Mouse (Mus musculus) forebrain, postnatal 0 days (tissue): Measurements from ENCODE around the gene Stat3. TPM values are rescaled to one million over a fixed set of nuclear protein-coding genes. Genes with fewer than 3 reads are reported as not detected.

Experiments
- ATAC-seq: fragments of 200-750 bp; cut with Nextera tagmentation; 2 replicates; pipeline ENCODE4 v1.8.0; 2017; ENCODE audit warnings: mild to moderate bottlenecking, moderate library complexity
- DNase-seq: peaks from one replicate; pipeline ENCODE4 v3.0.0-alpha.2; 2015
- H3K27ac ChIP-seq: fragments of 300-500 bp; sonication (generic); 2 replicates; pipeline ENCODE4 v1.5.1; 2014; ENCODE audit warnings: low read depth, mild to moderate bottlenecking, antibody characterized with exemption, low read length, moderate library complexity, mixed read lengths
- H3K27me3 ChIP-seq: fragments of 300-500 bp; sonication (generic); 2 replicates; pipeline ENCODE4 v1.6.1; 2014; ENCODE audit warnings: mild to moderate bottlenecking, low read length, mixed read lengths; ENCODE audit not compliant: insufficient read depth
- H3K36me3 ChIP-seq: fragments of 300-500 bp; sonication (generic); 2 replicates; pipeline ENCODE4 v1.6.1; 2014; ENCODE audit warnings: mild to moderate bottlenecking, moderate library complexity; ENCODE audit not compliant: insufficient read depth
- H3K4me1 ChIP-seq: fragments of 300-500 bp; sonication (generic); 2 replicates; pipeline ENCODE4 v1.6.1; 2014; ENCODE audit warnings: antibody characterized with exemption; ENCODE audit not compliant: insufficient read depth
- H3K4me2 ChIP-seq: fragments of 300-500 bp; sonication (generic); 2 replicates; pipeline ENCODE4 v1.6.1; 2014; ENCODE audit warnings: low read depth, mild to moderate bottlenecking, moderate library complexity
- H3K4me3 ChIP-seq: fragments of 300-500 bp; sonication (generic); 2 replicates; pipeline ENCODE4 v1.5.1; 2014; ENCODE audit warnings: low read depth, low read length, mixed read lengths
- H3K9ac ChIP-seq: fragments of 300-500 bp; sonication (generic); 2 replicates; pipeline ENCODE4 v1.6.1; 2014; ENCODE audit warnings: mild to moderate bottlenecking
- H3K9me3 ChIP-seq: fragments of 300-500 bp; sonication (generic); 2 replicates; pipeline ENCODE4 v1.6.1; 2016; ENCODE audit warnings: low read length
- CTCF ChIP-seq: sonication (generic); IDR thresholded peaks from 2 replicates; pipeline ENCODE4 v1.5.1; 2016; ENCODE audit warnings: antibody characterized with exemption, control low read depth, low read depth
- WGBS: fragments of 180-500 bp; shearing (Covaris S2); extraction: QIAGEN DNeasy Blood & Tissue Kit; methylation state at CpG from one replicate; pipeline ENCODE4 v1.1.7; 2014; 5-methylcytosine and 5-hydroxymethylcytosine counted together
- polyA plus RNA-seq: library from polyadenylated mRNA; unstranded; fragments of >200 nt; fragmentation: Nextera tagmentation; extraction: Ambion mirVana; gene quantifications from 2 replicates; pipeline ENCODE4 v1.2.1, GENCODE M21; 2015
- total RNA-seq: library from RNA; depleted of rRNA; stranded (reverse); fragments of >200 nt; gene quantifications from 2 replicates; pipeline ENCODE4 v1.2.3, GENCODE M21; 2014

Gene Stat3
- total and polyA plus RNA-seq, 2 experiments from 2014 or later = 31.2 to 42.5 TPM

DNA sequence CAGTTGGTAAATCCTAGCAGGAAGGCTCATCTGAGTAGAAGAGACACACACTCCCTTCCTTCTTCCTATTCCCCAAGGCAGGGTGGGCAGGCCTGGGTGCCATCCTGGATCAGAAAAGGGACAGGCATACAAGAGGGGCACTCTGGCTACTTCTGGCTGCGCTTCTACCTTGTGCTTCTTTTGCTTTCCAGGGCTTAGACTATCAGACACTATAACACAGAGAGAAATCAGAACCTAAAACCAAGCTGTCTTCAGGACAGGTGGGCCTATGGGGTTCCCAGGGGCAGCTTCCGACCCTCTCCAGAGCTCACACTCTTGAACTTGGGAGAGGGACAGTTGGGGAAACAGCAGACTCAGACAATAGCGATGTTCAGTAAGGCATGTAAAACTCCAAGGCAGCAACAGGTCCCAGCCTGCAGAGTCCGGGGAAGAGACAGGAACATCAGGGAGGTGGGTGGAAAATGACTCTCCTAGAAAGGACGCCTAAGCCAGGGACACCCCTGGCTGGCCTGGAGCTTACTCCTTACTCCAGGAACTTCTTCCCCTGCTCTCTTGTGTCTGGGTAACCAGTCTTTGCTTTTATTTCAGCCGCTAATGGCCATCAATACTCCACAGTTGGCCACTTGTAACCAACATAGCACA is 25.7 kb upstream of the Stat3 start:
- Histone ChIP-seq H3K9me3 (no peaks in the 10 kb centered on the region), H3K27ac (no peak overlapping the region), H3K36me3 (no peaks in the 10 kb centered on the region), H3K9ac (no peak overlapping the region), H3K4me3 (no peak overlapping the region), H3K27me3 (peaks cover 35% of the 10 kb centered on the region), H3K4me1 (peaks cover 2% of the 10 kb centered on the region; the same call in 1 of the 2 replicates), H3K4me2 (no peak overlapping the region)
- 75% methylated on average over 6 of the region's 6 CpGs for WGBS
- no peak for TF ChIP-seq CTCF
- DNase-seq = no peak
- no peak for ATAC-seq

DNA sequence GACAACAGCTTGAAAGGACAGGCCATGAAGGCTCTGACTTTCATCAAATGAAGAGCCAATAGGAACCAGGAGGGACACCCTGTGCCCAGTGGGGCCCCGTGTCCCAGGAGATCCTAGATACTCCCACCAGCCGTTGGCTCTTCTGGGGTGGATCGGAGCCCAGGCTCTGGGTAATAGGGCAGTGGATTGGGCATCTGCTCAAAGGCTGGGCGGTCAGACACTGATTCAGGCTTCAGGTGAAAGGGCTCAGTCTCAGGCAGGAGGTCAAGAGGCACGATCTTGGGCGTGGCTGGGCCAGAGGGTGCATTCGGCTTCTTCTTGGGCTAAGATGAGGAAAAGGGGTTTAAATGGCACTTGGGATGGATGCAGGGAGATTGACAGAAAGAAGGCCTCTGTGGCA is 24.8 kb upstream of the Stat3 start:
- Histone ChIP-seq H3K27me3 (peaks cover 31% of the 10 kb centered on the region), H3K36me3 (no peaks in the 10 kb centered on the region), H3K9me3 (no peaks in the 10 kb centered on the region), H3K9ac (no peak overlapping the region), H3K4me1 (no peaks in the 10 kb centered on the region), H3K27ac (no peak overlapping the region), H3K4me3 (no peak overlapping the region), H3K4me2 (no peak overlapping the region)
- WGBS = 86% methylated on average over 7 of the region's 7 CpGs
- no peak for ATAC-seq
- no peak for TF ChIP-seq CTCF
- no peak for DNase-seq

DNA sequence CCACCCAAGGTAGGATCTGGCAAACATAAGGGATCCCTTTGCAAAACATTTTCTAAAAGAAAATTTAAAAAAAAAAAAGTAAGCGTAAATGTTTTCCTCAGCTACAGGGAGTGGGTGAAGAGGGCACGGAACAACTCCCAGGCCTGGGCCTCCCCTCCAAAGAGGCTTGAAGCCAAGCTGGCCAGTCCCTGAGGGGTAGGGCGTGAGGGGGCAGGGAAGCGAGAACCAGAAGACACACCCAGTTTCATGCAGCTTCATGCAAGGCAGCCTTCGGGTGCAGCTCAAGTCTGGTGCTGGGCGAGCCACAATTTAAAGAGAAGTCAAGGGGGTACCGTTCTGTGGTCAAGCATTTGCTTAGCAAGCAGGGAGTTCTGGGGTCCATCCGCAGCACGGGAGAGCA is 24.3 kb upstream of the Stat3 start:
- TF ChIP-seq CTCF = no peak
- no peak overlapping the region for H3K9ac ChIP-seq
- DNase-seq = no peak

DNA sequence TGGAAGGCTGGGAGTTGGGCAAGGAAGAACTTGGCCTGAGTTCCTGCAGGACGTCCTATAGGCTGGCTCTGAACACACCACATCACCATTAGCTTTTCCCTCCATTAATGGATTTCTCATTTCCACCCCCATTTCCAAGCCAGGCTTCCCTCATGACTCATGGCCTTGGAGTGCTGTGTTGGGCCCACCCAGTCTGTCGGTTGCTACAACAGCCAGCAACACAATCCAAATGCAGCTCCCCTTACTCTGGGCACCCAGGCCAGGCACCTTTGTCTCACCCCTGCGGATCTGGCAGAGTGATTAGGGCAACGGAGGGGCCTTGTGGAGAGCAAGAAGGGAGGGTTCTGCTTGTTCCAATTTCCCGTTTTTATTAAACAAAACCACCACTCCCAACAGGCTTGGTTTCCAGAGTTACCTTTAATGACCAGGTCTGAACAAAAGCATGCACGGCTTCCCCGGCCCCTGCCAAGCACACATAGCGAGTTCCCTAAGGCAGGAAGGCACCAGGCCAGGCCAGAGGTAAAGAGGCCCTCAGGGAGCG is 23.1 kb upstream of the Stat3 start:
- H3K27me3 ChIP-seq = peaks cover 31% of the 10 kb centered on the region
- H3K4me1 ChIP-seq = 0 out of 2 replicates have a peak, but pooled peaks cover 3% of the 10 kb centered on the region
- no peak overlapping the region for H3K4me3 ChIP-seq
- ATAC-seq = no peak
- 37% methylated on average over 9 of the region's 9 CpGs for WGBS
- TF ChIP-seq CTCF = no peak
- no peaks in the 10 kb centered on the region for H3K36me3 ChIP-seq
- no peaks in the 10 kb centered on the region for H3K9me3 ChIP-seq
- no peak for DNase-seq
- no peak overlapping the region for H3K9ac ChIP-seq
- H3K4me2 ChIP-seq = no peak overlapping the region
- H3K27ac ChIP-seq = no peak overlapping the region

More for the DNA sequence above, 24.3 kb upstream of the Stat3 start:
- Histone ChIP-seq H3K36me3 (no peaks in the 10 kb centered on the region), H3K27ac (no peak overlapping the region), H3K4me3 (no peak overlapping the region), H3K27me3 (peaks cover 31% of the 10 kb centered on the region), H3K9me3 (no peaks in the 10 kb centered on the region), H3K4me1 (0 out of 2 replicates have a peak, but pooled peaks cover under 1% of the 10 kb centered on the region), H3K4me2 (no peak overlapping the region)
- 79% methylated on average over 9 of the region's 9 CpGs for WGBS
- ATAC-seq = no peak

DNA sequence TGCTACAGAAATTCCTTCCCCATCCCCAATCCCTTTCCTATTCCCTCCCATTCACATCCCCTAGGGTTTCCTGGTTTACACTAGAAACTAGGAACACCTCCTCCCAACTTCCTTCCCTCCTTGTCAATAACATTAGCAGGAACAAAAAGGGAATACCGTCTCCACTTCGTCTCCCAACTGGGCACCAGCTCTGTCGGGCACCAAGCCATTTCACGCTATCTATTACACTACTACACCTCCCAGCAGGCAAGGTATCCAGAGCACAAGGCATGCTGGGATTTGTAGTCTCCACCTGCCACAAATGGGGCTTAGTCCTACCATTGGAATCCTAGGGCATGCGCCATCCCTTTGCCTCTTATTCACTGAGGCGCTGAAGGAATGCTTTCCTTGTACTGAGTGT is 21.2 kb upstream of the Stat3 start:
- no peak for TF ChIP-seq CTCF
- no peaks in the 10 kb centered on the region for H3K36me3 ChIP-seq
- no peak overlapping the region for H3K27ac ChIP-seq
- DNase-seq = peak; percentile 70
- ATAC-seq = peak; percentile 75
- WGBS = 6% methylated on average over 6 of the region's 6 CpGs
- H3K4me1 ChIP-seq = 0 out of 2 replicates have a peak, but pooled peaks cover 3% of the 10 kb centered on the region
- H3K9ac ChIP-seq = no peak overlapping the region
- no peak overlapping the region for H3K4me3 ChIP-seq
- H3K4me2 ChIP-seq = no peak overlapping the region
- H3K27me3 ChIP-seq = peaks cover 22% of the 10 kb centered on the region
- no peaks in the 10 kb centered on the region for H3K9me3 ChIP-seq

DNA sequence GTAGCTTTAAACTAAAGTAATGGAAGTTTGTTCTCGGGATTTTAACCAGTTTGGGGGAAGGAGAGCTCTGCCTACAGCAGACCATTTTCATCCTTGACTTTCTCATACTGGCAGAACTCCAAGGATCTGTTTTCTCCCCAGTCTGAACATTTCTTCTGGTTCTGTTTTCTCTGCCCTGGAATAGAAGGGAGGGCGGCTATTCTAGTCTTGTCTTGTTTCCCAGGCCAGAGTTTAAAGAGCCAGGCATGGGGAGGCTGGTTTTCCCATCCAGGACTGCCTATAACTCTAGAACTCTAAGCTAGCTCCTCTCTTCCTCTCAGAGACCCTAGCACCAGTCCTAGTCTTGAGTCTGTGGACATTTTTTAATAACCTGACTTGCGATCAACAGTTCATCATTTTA is 20.5 kb upstream of the Stat3 start:
- H3K4me1 ChIP-seq = 0 out of 2 replicates have a peak, but pooled peaks cover 3% of the 10 kb centered on the region
- H3K4me3 ChIP-seq = no peak overlapping the region
- no peak for TF ChIP-seq CTCF
- no peak overlapping the region for H3K4me2 ChIP-seq
- H3K36me3 ChIP-seq = no peaks in the 10 kb centered on the region
- no peak for ATAC-seq
- H3K9me3 ChIP-seq = no peaks in the 10 kb centered on the region
- H3K27me3 ChIP-seq = peaks cover 19% of the 10 kb centered on the region
- DNase-seq = no peak
- WGBS = 32% methylated on average over 3 of the region's 3 CpGs
- H3K27ac ChIP-seq = no peak overlapping the region
- no peak overlapping the region for H3K9ac ChIP-seq

DNA sequence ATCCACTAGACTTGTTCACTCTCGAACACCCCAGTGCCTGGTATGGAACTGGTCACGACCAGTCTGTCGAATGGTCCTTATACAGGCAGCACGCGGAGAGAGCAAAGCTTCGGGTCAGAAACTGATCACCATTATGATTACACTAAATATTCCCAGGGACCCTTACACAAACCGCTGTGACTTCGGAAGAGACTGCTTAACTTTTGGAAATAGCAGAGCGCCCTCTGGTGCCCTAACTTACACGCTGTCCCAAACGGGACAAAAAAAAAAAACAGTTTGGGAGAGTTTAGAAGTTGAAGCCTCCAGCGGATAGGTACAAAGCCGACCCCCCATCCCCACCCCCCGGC is 20.1 kb upstream of the Stat3 start:
- Histone ChIP-seq H3K27me3 (peaks cover 19% of the 10 kb centered on the region), H3K4me2 (peak overlapping the region; percentile 47), H3K4me1 (0 out of 2 replicates have a peak, but pooled peaks cover 3% of the 10 kb centered on the region), H3K27ac (no peak overlapping the region), H3K9ac (no peak overlapping the region), H3K4me3 (peak overlapping the region; percentile 32), H3K9me3 (no peaks in the 10 kb centered on the region), H3K36me3 (no peaks in the 10 kb centered on the region)
- DNase-seq (peak; percentile 83), ATAC-seq (peak; percentile 23; the same call in 1 of the 2 replicates)
- WGBS = 5% methylated on average over 14 of the region's 14 CpGs
- TF ChIP-seq CTCF = peak; percentile 74
